Mouse (Mus musculus) right cerebral cortex, postnatal 25 days (tissue): ENCODE measurements around the gene Dhcr24.

Experiments used
- DNase-seq: peaks from one replicate; pipeline ENCODE4 v3.0.0; 2022

Gene Dhcr24

DNA sequence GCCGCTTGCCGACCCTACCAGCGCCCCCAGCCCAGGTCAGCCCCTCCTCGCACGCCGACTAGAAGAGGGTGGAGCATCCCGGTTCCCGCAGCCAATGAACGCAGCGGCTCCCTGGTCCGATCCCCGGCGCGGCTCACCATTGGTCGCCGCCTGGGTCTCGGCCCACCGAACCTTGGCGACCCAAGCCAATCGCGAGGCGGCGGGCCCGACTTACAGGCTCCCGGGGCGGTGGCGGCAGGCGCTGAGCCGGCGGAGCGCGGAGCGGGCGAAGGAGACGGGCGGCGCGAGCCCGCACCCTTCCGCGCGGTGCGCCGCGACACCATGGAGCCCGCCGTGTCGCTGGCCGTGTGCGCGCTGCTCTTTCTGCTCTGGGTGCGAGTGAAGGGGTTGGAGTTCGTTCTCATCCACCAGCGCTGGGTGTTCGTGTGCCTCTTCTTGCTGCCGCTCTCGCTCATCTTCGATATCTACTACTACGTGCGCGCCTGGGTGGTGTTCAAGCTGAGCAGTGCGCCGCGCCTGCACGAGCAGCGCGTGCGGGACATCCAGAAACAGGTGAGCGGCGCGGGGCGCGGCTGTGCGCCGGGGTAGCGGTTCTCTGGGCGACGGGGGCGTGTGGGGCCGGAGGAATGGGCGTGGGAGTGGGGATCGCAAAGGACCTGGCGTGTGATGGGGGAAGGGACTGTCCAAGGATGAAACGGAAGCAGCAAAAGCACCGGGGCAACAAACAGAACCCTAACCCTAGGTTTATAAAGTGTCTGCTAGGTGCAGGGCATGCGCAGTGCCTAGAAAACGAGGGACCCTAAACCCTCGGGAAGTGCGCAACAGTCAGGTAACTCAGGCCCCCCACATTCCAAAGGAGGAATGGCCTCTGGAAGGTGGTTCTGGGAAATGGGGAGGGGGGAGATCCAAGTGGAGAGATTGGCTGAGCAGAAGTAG lies at the start of gene Dhcr24:
TSS of gene Dhcr24 (plus strand) at position 193 of the 936 bp plus-strand sequence.
- DNase-seq: peak; percentile 97

DNA sequence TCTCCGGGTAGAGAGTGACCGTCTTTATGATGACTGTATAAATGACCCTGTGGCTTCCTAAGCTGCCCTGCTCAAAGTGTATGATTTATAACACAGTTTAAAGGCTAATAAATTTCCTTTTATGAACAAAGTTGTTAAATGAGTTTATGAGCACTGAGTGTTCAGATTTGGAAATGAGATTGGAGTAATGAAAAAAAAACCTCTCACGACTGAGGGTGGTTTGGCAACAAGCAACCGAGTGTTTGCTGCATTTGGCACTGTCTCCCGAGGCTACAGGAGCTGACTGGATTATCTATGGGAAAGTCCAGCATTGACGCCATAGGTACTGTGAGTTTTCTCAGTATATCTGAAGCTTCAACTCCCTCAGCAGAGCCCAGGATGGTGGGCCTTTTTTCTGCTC lies 46.2 kb upstream of the Dhcr24 start:
- no peak for DNase-seq

DNA sequence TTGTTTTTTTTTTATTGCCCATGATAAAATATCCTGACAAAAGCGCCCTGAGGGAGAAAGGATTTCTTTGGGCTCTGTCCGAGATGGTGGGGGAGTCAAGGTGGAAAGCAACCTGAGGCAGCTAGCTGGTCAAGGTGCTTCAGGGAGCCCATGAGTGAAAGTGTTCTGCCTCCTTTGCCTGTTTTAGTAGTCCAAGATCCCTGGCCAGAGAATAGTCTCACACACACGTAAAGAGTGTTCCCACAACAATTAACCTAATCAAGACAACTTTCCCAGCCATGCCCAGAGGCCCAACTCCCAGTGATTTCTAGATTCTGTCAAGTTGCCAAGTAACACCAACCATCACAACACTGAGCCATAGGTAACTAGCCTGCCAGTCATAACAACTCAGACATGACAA lies 38.3 kb upstream of the Dhcr24 start:
- DNase-seq: no peak

DNA sequence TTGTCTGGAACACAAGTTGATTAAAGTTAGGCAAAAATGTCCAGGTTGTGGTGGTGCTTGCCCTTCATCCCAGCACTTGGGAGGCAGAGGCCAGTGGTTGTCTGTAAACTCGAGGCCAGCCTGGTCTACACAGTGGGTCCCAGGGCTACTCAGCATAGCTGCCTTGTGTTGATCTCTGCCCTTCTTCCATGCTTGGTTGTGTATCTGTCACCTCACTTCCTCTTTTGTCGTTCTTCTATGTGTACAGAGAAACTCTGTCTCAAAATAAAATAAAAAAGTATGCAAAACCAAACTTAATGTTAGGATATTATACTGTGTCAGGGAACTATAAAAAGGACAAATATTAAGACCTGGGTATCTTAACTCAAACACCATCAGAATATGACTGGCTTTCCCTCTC lies 36.7 kb upstream of the Dhcr24 start:
- no peak for DNase-seq

DNA sequence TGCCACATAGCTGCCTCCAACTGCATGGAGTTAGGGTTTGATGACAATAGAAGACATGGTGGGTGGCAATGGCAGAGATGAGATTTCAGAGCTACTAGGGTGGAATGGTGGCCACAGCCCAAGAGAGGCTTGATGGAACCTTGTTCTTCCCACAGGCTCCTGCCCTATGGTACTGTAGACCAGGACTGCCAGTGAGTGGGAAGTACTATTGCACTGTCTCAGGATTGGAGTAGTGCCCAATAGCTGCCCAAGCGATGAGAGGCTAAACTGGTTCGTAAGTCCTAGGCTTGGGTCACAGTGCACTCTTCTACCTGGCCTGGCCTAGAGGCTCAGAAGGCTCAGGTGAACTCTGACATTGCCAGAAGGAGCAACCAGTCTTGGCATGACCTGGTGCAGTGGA lies 35.8 kb upstream of the Dhcr24 start:
- no peak for DNase-seq

DNA sequence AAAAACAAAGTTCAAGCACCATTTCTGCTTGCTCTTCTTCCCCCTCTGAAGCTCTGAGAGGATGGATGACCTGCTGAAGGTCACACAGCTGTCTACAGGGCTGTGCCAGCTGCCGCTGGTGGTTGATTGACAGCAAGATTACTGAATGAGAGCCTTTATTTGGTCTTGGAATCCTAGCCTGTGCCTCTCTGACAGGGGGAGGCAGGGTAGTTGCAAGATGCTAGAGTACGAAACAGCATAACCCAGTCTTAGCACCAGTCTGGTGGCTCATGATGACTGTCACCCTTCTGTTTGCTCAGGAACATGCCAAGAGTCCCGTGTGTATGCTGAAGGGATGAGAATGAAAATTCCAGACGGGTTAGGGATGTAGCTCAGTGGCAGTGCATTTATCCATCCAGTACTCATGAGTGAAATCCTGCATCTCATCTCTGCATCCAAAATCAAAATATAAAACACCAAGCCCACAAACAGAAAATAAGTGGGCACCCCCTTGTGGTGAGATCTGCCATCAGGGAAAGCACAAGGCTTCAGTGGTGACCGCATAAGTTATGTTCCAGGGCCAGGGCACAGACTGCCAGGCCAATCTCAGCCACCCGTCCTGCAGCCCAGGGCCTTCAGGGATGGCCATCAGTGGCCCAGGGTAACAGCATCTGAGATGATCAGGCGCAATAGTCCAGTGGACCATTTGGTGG lies 32.8 kb upstream of the Dhcr24 start:
- DNase-seq: peak; percentile 17

DNA sequence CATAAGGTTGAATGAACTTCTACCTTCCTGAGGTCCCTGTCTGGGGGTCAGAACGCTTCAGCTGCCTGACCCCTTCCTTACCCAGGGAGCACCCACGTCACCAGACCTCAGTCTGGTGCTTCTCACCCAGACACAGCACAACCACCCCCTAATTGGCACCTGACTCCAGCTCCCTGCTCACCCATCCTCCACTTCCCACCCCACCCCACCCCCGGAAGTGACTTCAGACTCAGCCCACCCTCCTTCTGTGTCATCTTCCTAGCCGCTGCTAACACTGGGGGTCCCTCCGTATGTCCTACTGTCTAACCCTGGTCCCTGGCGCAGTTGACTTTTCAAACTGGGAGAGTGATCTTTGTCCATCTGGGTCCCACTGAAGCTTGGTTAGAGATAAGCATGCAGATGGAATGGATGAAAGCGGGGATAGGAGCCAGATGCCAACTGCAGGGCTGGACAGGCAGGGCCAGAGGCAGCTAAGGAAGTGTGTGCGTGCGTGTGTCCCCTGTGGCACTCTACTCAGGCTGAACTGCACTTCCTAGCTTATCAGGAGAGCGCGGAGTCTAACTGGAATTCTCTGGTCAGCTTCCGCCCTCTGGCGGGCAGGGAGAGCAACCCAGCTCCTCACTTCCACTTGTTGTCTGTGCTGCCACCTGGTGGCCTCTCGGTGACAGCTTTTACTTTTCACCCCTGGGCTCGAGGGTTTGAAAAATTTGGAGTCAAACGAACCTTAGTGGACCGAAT lies 31.3 kb upstream of the Dhcr24 start:
- DNase-seq: peak; percentile 86

DNA sequence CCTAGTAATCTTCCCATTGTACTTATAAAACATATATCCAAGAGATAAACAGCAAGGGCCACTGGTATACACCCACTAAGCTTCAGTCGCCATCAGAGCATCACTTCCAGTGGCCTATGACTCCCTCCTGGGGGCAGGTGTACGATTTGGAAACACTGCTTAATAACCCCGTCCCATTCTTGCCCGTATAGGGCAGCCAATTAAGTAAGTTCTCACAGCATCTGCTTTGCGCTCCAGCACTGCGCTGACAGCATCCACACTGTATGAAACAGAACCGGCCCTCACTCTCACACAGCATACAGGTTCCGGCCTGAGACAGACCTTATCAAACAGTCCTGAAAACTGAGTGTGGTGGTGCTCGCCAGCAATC lies 30.7 kb upstream of the Dhcr24 start:
- DNase-seq: no peak

DNA sequence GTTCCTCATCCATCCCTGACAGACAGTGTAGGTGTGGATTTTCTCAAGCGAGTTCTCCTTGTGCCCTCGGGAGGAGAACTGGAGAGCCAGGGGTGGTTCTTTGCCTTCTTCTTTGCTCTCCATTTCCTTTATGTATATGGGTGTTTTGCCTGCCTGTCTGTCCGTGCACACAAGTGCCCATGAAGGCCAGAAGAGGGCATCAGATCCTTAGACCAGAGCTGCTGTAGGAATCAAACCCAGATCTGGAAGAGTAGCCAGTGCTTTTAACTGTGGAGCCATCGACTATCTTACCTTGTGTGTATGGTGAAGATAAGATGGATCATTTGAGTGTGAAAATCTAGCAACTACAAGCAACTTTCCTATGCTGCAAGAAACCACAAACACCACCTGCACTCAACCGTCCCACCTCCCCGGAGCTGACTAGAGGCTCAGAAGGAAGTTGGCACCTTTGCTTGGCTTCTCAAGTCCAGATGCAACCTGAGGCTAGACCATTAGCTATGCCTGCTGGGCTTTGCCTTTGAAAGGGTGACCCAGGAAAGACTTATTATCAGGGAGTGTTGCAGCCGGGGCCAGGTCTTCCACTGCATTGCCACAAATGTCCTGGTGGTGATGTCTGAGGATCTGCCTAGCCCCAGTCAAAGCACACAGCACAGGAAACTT lies 27.3 kb upstream of the Dhcr24 start:
- DNase-seq: no peak

DNA sequence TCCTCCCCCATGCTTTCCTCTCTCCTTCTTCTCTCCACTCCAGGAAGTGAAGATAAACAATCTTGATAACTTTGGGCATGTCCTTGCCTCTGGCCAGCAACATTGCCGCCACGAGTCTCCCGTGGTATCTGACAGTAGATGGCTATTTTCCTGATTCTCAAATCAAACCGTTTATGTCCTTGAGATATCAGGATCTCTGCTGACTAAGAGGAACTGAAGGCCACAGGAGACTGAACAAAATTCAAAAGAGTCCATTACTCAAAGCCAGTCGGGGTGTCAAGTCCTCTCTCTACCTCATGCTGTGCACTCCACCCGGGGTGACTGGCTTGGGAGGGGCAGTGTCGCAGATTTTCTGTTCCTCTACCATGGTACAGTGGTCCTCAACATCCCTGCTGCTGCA lies 26.6 kb upstream of the Dhcr24 start:
- no peak for DNase-seq

DNA sequence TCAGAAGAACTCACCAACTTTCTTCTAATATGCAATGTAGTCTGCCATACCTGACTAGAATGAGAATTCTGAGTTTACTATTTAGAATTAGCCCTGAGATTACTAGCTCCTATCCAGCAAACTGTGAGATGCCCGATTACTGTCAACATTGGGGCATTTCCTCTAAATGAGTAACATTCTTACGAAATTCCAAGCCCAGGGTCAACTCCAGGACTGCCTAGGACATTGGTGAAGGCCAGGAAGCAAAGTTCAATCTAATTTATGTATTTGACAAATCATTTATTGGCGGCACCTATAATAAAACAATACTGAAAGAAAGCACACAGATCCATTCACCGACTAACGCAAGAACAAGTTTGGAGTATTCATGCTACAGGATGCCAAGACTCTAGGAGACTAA lies 21.1 kb upstream of the Dhcr24 start:
- no peak for DNase-seq

DNA sequence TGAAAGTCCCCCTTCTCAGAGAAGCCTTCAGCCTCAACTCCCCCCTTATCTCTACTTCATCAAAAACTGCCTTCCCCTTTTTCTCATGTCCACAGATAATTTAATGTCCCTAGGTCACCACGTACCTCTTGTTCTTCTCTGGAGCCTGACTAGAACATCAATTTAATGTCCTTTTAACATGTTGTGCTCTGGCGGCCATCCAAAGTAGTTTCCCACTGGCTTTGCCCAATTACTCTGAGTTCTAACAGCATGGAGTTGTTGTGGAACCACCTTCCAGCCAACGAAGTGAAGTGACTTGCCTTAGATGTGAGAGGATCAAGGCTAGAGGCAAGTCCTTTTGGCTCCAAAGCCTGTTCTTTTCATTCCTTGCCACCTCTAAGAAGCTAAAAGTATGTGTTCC lies 19.3 kb upstream of the Dhcr24 start:
- DNase-seq: no peak

DNA sequence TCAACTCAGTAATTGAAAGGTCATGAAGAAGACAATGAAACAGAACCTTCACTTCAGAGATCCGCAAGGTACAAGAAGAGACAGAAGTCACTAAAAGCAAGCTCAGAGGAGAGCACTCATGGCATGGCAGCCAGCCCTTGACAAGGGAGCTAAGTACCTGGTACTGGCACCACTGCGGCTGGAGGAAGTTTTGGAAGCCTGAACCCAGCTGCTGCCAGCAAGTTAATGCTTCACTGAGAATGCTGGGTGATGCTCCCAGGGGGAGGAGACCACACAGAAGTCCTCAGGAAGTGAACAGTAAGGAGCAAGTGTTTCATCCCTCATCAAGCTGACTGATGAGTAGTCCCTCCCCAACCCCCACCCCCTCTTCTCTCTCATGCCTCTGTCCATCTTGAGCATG lies 18.6 kb upstream of the Dhcr24 start:
- DNase-seq: no peak

DNA sequence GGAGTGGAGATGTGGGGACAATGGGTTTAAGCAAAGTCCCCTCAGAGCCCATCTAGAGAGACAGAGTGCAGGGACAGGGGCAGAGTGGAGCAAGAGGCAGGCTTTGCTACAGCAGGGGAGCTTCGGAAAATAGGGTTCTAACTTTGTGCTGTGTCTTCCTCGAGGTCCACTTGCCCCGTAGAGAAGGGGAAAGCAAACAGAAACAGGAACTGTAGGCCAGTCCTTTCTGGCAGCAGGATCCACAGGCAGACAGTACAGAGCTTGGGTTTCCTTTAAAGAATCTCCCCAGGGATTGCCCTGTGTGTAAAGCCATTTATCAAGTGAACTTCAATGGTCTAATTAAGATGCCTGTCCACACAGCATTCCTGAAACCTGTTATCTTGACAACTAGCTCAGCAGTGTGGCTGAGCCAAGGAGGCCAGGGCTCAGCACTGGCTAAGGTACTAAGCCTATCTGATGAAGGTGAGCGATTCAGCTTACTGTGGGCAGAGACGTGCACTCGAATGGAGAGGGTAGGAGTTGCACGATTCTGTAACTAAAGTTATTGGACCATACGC lies 14.9 kb upstream of the Dhcr24 start:
- DNase-seq: no peak

DNA sequence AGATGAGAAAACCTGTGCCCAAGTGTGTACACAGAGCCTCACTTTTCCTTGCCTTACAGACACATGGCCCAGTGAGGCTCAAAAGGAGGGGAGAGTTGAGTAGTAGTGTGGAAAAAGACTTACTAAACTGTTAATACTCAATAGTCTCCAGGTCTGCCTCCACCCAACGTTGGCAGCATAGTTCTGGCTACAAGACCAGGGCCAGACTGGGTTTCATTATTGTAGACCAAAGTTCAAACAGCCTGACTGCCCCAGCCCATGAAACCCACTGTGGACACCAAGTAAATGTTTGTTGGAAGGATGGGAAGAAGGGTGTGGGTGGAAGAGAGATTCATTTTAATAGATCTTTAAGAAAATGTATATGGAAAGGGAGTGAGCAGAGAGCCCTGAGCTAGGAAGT lies 13.9 kb upstream of the Dhcr24 start:
- DNase-seq: no peak

DNA sequence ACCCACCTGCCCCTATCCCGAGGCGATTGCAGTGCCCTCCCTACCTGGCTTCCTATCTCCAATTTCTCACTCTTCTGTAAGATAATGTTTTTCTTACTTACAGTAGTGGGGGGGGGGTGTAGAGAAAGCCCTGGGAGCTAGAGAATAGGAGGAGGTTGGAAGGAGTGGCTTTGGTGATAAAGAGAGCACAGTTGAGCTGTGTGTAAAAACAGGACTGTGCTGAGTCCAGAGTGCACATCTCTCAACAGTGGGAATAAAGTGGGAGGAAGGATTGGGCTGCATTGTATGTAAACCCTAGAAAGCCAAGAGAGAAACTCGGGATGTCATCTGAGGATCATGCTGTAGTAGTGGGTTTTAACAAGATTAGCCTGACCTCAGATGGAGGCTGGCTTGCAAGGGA lies 12.7 kb upstream of the Dhcr24 start:
- DNase-seq: no peak

DNA sequence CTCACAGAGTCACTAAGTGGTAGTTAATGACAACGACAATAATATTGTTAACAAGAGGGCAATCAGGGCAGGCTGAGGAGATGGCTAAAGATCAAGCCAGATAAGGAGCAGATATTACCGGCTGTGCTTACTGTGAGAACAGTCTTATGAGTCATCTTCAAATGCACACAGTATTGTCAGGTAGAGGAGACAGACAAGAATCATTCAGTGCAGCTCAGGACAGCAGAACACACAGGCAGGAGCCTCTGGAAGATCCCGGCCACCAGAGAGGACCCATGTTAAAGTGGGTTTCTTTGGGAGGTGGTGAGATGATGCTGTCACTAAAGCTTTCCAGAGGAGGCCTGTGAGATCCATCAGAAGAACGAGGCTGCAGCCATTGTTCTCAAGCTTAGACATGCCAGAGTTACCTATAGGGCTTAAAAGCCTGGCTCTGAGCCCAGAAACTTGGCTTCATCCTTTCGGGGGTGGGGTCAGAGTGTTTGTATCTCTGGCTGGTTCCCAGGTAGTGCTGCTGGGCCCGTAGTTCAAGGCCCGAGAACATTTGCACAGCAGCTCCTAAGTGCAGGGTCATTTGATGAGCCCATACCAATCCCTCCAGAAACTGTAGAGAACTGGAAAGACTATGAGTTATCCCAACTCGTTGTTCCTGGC lies 10.2 kb upstream of the Dhcr24 start:
- DNase-seq: no peak

DNA sequence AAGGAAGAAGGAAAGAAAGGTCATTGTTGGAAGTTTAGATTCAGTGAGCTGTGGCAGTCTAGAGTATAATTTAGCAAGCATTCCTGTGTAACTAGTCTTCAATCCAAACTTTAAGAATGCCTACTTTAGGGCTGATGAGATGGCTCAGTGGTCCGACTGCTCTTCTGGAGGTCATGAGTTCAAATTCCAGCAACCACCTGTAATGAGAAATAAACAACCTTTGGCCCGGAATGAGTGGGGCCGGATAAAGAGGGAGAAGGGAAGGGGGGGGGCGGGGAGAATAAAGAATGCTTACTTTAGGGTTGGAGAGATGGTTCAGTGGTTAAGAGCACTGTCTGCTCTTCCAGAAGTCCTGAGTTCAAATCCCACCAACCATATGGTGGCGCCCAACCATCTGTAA lies 3.6 kb upstream of the Dhcr24 start:
- no peak for DNase-seq

DNA sequence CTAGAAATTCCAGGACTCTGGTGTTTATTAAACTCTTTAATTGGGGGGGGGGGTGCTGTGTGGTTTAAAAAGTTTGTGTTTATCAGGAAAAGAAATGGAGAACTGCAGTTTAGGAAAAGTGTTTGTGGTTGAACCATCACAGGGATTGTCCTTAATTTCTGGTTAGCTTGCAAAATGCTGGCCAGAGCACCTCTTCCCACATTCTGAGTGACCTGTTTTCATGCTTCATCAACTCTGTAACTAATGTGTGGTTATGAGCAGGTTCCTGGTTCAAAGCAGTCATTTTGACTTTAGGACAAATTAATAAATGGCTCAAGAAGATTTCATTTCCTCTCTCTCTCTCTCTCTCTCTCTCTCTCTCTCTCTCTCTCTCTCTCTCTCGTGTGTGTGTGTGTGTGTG lies 2.9 kb upstream of the Dhcr24 start:
- no peak for DNase-seq

DNA sequence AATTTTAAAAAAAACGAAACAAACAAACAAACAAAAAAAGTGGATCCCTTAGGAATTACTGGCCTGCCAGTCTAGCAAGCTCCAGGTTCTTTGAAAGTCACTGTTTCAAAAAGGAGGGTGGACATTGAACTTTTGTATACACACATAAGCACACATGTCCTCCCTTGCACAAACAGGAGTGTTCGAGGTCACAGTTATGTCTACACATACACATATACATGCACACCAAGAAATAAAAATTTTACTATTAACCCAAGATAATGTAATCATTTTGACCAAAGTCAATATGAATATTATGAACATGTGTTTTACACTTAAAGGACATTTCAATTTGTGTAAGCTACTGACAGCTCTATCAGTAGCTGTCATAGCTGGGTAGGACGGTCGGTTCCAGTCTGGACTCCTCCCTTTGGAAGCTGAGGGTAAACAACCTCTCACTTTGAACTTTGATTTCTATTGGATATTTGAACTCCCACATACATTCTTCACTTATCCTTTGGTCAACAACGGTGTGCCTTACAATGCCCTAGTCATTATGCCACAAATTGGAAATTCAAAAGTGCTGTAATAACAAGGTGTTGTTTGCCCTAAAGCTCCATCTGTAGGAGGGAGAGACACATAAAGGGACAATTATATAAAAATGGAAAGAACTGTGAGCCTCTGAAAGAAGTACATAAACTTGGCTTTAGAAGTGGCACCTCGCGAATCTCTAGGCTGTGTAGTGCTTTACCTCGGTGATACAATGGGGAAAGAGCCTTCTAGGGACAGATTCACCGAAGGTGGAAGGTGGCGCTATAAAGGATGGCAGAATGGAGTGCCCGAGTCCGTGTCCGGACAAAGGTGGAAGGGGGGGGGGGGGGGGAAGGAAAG lies 1.3 kb upstream of the Dhcr24 start:
- DNase-seq: no peak

DNA sequence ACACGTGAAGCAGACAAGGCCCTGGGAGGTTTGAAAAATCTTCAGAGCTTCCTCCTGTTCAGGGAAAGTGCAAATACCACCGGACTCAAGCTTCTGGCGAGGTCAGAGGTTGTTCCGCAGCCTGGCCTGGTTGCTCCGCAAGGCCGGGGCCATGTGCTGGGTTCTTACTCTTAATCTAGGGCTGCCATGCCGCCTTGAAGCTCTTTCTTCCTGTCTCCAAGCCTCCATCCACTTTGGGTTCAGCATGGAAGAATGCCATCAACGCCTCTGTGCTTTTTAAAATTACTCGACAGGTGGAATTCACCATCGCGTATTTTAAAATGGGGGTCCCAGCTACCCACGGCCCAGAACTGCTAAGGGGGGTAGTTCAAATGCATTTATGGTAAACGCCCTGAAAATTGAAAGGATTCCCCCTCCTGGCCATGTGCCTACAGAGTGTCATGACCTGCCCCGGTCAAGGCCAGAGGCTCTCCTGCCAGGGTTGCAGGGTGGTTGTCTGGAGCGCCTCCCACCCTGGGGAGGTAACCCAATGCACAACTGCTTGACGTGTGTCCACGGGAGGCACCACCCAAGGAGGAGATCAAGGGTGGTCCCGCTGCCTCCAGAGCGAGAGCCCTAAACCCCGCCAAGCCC lies 509 bp upstream of the Dhcr24 start:
- no peak for DNase-seq
